Mouse (Mus musculus): ENCODE measurements around the gene Slc9b1.

GRCm38 (mm10) chr3:135314811-135315210 is 33.0 kb upstream of the Slc9b1 start:
- TF ChIP-seq POLR2A (IDR thresholded peaks at IDR 0.05; ENCODE audit: insufficient read length, low read depth): no peak
- TF ChIP-seq TCF12 (IDR thresholded peaks at IDR 0.05; ENCODE audit: insufficient read depth, poor library complexity, severe bottlenecking): no peak
- no peak for TF ChIP-seq CEBPB (IDR thresholded peaks at IDR 0.05; ENCODE audit: insufficient read depth, poor library complexity, severe bottlenecking)
- TF ChIP-seq USF1 (IDR thresholded peaks at IDR 0.05; ENCODE audit: low read depth): no peak
- TF ChIP-seq POLR2AphosphoS2 (IDR thresholded peaks at IDR 0.05; ENCODE audit: insufficient read length, low read depth): no peak
- TF ChIP-seq MYOD1 (IDR thresholded peaks at IDR 0.05; ENCODE audit: control insufficient read depth in 1 of 3, insufficient read length in 2 of 3, low read depth in 2 of 3): no peak
- no peak for TF ChIP-seq E2F4 (IDR thresholded peaks at IDR 0.05; ENCODE audit: insufficient read depth)
- TF ChIP-seq MYOG (IDR thresholded peaks at IDR 0.05; ENCODE audit: control insufficient read depth in 1 of 3, insufficient read depth in 1 of 3, insufficient read length in 2 of 3, low read depth in 2 of 3): no peak
- no peak for TF ChIP-seq REST (IDR thresholded peaks at IDR 0.05; ENCODE audit: insufficient read depth, insufficient read length)
- TF ChIP-seq MAX (IDR thresholded peaks at IDR 0.05; ENCODE audit: low read depth): no peak
- no peak for TF ChIP-seq TCF3 (IDR thresholded peaks at IDR 0.05; ENCODE audit: insufficient read length, low read depth)

Measured in myocyte (in vitro differentiated cells).